Mouse (Mus musculus) thymus, postnatal 10 days (tissue): ENCODE measurements around the gene Olfr120.
"Not testable (repeated sequence)": the region's sequence is repeated elsewhere in the genome, so short reads cannot be mapped to it uniquely, and the experiment has no call there.

Source experiments
- DNase-seq, 2 experiments: peaks; one replicate each; pipeline ENCODE4 v3.0.0; 2021; ENCODE audit warnings: low spot score in 2 of 2

Gene Olfr120

GRCm38 (mm10) chr17:37721508-37721907, at the start of gene Olfr120:
Olfr120 (plus strand) TSS chr17:37721808.
- no peak for DNase-seq

GRCm38 (mm10) chr17:37696264-37696663, 25.3 kb upstream of the Olfr120 start, which contains the start of gene Olfr119:
Olfr119 (plus strand) TSS chr17:37696564.
- DNase-seq = not testable (repeated sequence)

- DNase-seq = no peak
These were observed 16.5 kb downstream of the Olfr120 start for GRCm38 (mm10) chr17:37738070-37738469.

- no peak for DNase-seq
These were observed 46.7 kb downstream of the Olfr120 start, which contains the start of gene Olfr122 for GRCm38 (mm10) chr17:37768307-37768706. Olfr122 (plus strand) TSS chr17:37768607.
